Mouse (Mus musculus): Measurements from ENCODE around the gene Rpn2. TPM values are rescaled to one million over a fixed set of nuclear protein-coding genes. Genes with fewer than 3 reads are reported as not detected.

The Rpn2 gene
- polyA plus RNA-seq, 1 experiment: 214 TPM

- no peaks in the 10 kb centered on the region for H3K27me3 ChIP-seq (ENCODE audit: control insufficient read depth, insufficient read depth, low read length, poor library complexity, severe bottlenecking)
- no peak overlapping the region for H3K27ac ChIP-seq (ENCODE audit: insufficient read depth, low read length)
- H3K4me3 ChIP-seq (ENCODE audit: low read depth, low read length): no peak overlapping the region
- H3K9me3 ChIP-seq (replicated peaks; ENCODE audit: control insufficient read depth, insufficient read depth, low read length, poor library complexity, severe bottlenecking): peaks cover 11% of the 10 kb centered on the region
- no peaks in the 10 kb centered on the region for H3K4me1 ChIP-seq (ENCODE audit: control insufficient read depth, insufficient read depth, low read length)
- H3K9ac ChIP-seq (ENCODE audit: low read depth, poor library complexity, severe bottlenecking): no peak overlapping the region
- H3K36me3 ChIP-seq (ENCODE audit: control insufficient read depth, insufficient read depth, low read length, poor library complexity, severe bottlenecking): peaks cover 50% of the 10 kb centered on the region
- TF ChIP-seq EP300 (IDR thresholded peaks at IDR 0.05; ENCODE audit: insufficient read depth, low read depth, low read length) (no peak), POLR2A (IDR thresholded peaks at IDR 0.05; ENCODE audit: insufficient read depth, low read length) (no peak), CTCF (IDR thresholded peaks at IDR 0.05; ENCODE audit: low read depth, low read length) (no peak)
Observed at GRCm38 (mm10) chr2:157320886-157321285, 42.1 kb downstream of the Rpn2 start.

- H3K27ac ChIP-seq (ENCODE audit: insufficient read depth, low read length): no peak overlapping the region
- no peaks in the 10 kb centered on the region for H3K27me3 ChIP-seq (ENCODE audit: control insufficient read depth, insufficient read depth, low read length, poor library complexity, severe bottlenecking)
- no peaks in the 10 kb centered on the region for H3K4me1 ChIP-seq (ENCODE audit: control insufficient read depth, insufficient read depth, low read length)
- H3K9ac ChIP-seq (ENCODE audit: low read depth, poor library complexity, severe bottlenecking): no peak overlapping the region
- H3K36me3 ChIP-seq (ENCODE audit: control insufficient read depth, insufficient read depth, low read length, poor library complexity, severe bottlenecking): peaks cover 50% of the 10 kb centered on the region
- TF ChIP-seq CTCF (IDR thresholded peaks at IDR 0.05; ENCODE audit: low read depth, low read length) (no peak), POLR2A (IDR thresholded peaks at IDR 0.05; ENCODE audit: insufficient read depth, low read length) (no peak), EP300 (IDR thresholded peaks at IDR 0.05; ENCODE audit: insufficient read depth, low read depth, low read length) (no peak)
- H3K4me3 ChIP-seq (ENCODE audit: low read depth, low read length): no peak overlapping the region
- peaks cover 11% of the 10 kb centered on the region for H3K9me3 ChIP-seq (replicated peaks; ENCODE audit: control insufficient read depth, insufficient read depth, low read length, poor library complexity, severe bottlenecking)
Observed at GRCm38 (mm10) chr2:157322029-157322766, 43.4 kb downstream of the Rpn2 start.

GRCm38 (mm10) chr2:157325238-157325637 is 46.4 kb downstream of the Rpn2 start:
- no peaks in the 10 kb centered on the region for H3K27me3 ChIP-seq (ENCODE audit: control insufficient read depth, insufficient read depth, low read length, poor library complexity, severe bottlenecking)
- no peak overlapping the region for H3K4me3 ChIP-seq (ENCODE audit: low read depth, low read length)
- no peak overlapping the region for H3K27ac ChIP-seq (ENCODE audit: insufficient read depth, low read length)
- H3K36me3 ChIP-seq (ENCODE audit: control insufficient read depth, insufficient read depth, low read length, poor library complexity, severe bottlenecking): peaks cover 30% of the 10 kb centered on the region
- H3K9me3 ChIP-seq (replicated peaks; ENCODE audit: control insufficient read depth, insufficient read depth, low read length, poor library complexity, severe bottlenecking): peaks cover 11% of the 10 kb centered on the region
- no peak for TF ChIP-seq EP300 (IDR thresholded peaks at IDR 0.05; ENCODE audit: insufficient read depth, low read depth, low read length)
- no peak for TF ChIP-seq POLR2A (IDR thresholded peaks at IDR 0.05; ENCODE audit: insufficient read depth, low read length)
- H3K9ac ChIP-seq (ENCODE audit: low read depth, poor library complexity, severe bottlenecking): no peak overlapping the region
- peaks cover 9% of the 10 kb centered on the region for H3K4me1 ChIP-seq (ENCODE audit: control insufficient read depth, insufficient read depth, low read length)

- Histone ChIP-seq H3K27me3 (ENCODE audit: control insufficient read depth, insufficient read depth, low read length, poor library complexity, severe bottlenecking) (no peaks in the 10 kb centered on the region), H3K27ac (ENCODE audit: insufficient read depth, low read length) (peak overlapping the region; percentile 86), H3K4me1 (ENCODE audit: control insufficient read depth, insufficient read depth, low read length) (peaks cover 11% of the 10 kb centered on the region), H3K9ac (ENCODE audit: low read depth, poor library complexity, severe bottlenecking) (no peak overlapping the region), H3K9me3 (replicated peaks; ENCODE audit: control insufficient read depth, insufficient read depth, low read length, poor library complexity, severe bottlenecking) (peaks cover 11% of the 10 kb centered on the region), H3K4me3 (ENCODE audit: low read depth, low read length) (no peak overlapping the region), H3K36me3 (ENCODE audit: control insufficient read depth, insufficient read depth, low read length, poor library complexity, severe bottlenecking) (peaks cover 12% of the 10 kb centered on the region)
- no peak for TF ChIP-seq POLR2A (IDR thresholded peaks at IDR 0.05; ENCODE audit: insufficient read depth, low read length)
- TF ChIP-seq CTCF (IDR thresholded peaks at IDR 0.05; ENCODE audit: low read depth, low read length): no peak
- no peak for TF ChIP-seq EP300 (IDR thresholded peaks at IDR 0.05; ENCODE audit: insufficient read depth, low read depth, low read length)
Observed at GRCm38 (mm10) chr2:157328106-157328505, 49.3 kb downstream of the Rpn2 start.

GRCm38 (mm10) chr2:157328570-157328969 is 49.8 kb downstream of the Rpn2 start:
- Histone ChIP-seq H3K9ac (ENCODE audit: low read depth, poor library complexity, severe bottlenecking) (no peak overlapping the region), H3K36me3 (ENCODE audit: control insufficient read depth, insufficient read depth, low read length, poor library complexity, severe bottlenecking) (peaks cover 7% of the 10 kb centered on the region), H3K27ac (ENCODE audit: insufficient read depth, low read length) (peak overlapping the region; percentile 86), H3K4me3 (ENCODE audit: low read depth, low read length) (no peak overlapping the region), H3K9me3 (replicated peaks; ENCODE audit: control insufficient read depth, insufficient read depth, low read length, poor library complexity, severe bottlenecking) (peaks cover 6% of the 10 kb centered on the region), H3K27me3 (ENCODE audit: control insufficient read depth, insufficient read depth, low read length, poor library complexity, severe bottlenecking) (no peaks in the 10 kb centered on the region), H3K4me1 (ENCODE audit: control insufficient read depth, insufficient read depth, low read length) (peaks cover 11% of the 10 kb centered on the region)
- TF ChIP-seq POLR2A (IDR thresholded peaks at IDR 0.05; ENCODE audit: insufficient read depth, low read length) (no peak), EP300 (IDR thresholded peaks at IDR 0.05; ENCODE audit: insufficient read depth, low read depth, low read length) (peak; percentile 86), CTCF (IDR thresholded peaks at IDR 0.05; ENCODE audit: low read depth, low read length) (no peak)

GRCm38 (mm10) chr2:157332059-157332458 is 53.2 kb downstream of the Rpn2 start:
- Histone ChIP-seq H3K4me1 (ENCODE audit: control insufficient read depth, insufficient read depth, low read length) (peaks cover 11% of the 10 kb centered on the region), H3K36me3 (ENCODE audit: control insufficient read depth, insufficient read depth, low read length, poor library complexity, severe bottlenecking) (no peaks in the 10 kb centered on the region), H3K9ac (ENCODE audit: low read depth, poor library complexity, severe bottlenecking) (no peak overlapping the region), H3K27me3 (ENCODE audit: control insufficient read depth, insufficient read depth, low read length, poor library complexity, severe bottlenecking) (no peaks in the 10 kb centered on the region), H3K4me3 (ENCODE audit: low read depth, low read length) (no peak overlapping the region), H3K9me3 (replicated peaks; ENCODE audit: control insufficient read depth, insufficient read depth, low read length, poor library complexity, severe bottlenecking) (no peaks in the 10 kb centered on the region), H3K27ac (ENCODE audit: insufficient read depth, low read length) (no peak overlapping the region)
- TF ChIP-seq POLR2A (IDR thresholded peaks at IDR 0.05; ENCODE audit: insufficient read depth, low read length): no peak
- TF ChIP-seq EP300 (IDR thresholded peaks at IDR 0.05; ENCODE audit: insufficient read depth, low read depth, low read length): no peak
- no peak for TF ChIP-seq CTCF (IDR thresholded peaks at IDR 0.05; ENCODE audit: low read depth, low read length)

Data from ES-Bruce4 (cell line).